Mouse (Mus musculus): ENCODE measurements around the gene Hmg20a. TPM values are rescaled to one million over a fixed set of nuclear protein-coding genes. Genes with fewer than 3 reads are reported as not detected.

Hmg20a gene
- polyA plus RNA-seq, 1 experiment: 62.3 TPM

GRCm38 (mm10) chr9:56486158-56486557, 67.7 kb downstream of the Hmg20a start:
- no peak for DNase-seq
- TF ChIP-seq POLR2A (IDR thresholded peaks at IDR 0.05; ENCODE audit: control insufficient read depth, extremely low read depth, insufficient read depth, low read length, poor library complexity): no peak
- TF ChIP-seq CTCF (IDR thresholded peaks at IDR 0.05; ENCODE audit: borderline replicate concordance, control insufficient read depth, extremely low read depth, insufficient read depth, low read length, poor library complexity): no peak
- H3K27ac ChIP-seq (ENCODE audit: control insufficient read depth, insufficient read depth, low read length): no peak overlapping the region
- H3K36me3 ChIP-seq (ENCODE audit: control insufficient read depth, insufficient read depth, low read length): peaks cover 61% of the 10 kb centered on the region
- 90% methylated on average over 3 of the region's 3 CpGs for WGBS
- H3K4me1 ChIP-seq (replicated peaks; ENCODE audit: control insufficient read depth, insufficient read depth, low read length): no peaks in the 10 kb centered on the region
- H3K4me3 ChIP-seq (ENCODE audit: control insufficient read depth, insufficient read depth, low read length): no peak overlapping the region
- H3K27me3 ChIP-seq (ENCODE audit: control insufficient read depth, insufficient read depth, low read length): no peaks in the 10 kb centered on the region

DNA sequence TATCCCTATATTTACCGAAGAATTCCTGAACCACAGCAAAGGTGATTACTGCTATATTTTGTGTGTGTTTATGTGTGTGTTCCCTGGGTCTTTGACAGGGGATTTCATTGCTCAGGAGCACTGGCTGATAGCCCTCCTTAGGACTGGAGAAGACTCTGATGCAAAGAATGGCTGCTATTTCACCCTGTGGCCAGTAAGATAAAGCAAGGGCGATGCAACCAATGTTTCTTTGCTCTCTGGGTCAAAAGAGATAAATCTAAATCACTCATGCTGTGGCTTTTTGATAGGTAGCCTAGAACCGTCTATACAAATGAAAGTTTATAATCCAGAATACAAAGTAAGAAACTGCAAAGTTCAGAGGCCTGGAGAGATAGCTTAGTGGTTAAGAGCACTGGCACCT, 69.2 kb downstream of the Hmg20a start:
- H3K27ac ChIP-seq (ENCODE audit: control insufficient read depth, insufficient read depth, low read length): no peak overlapping the region
- no peak for DNase-seq
- TF ChIP-seq CTCF (IDR thresholded peaks at IDR 0.05; ENCODE audit: borderline replicate concordance, control insufficient read depth, extremely low read depth, insufficient read depth, low read length, poor library complexity) (no peak), POLR2A (IDR thresholded peaks at IDR 0.05; ENCODE audit: control insufficient read depth, extremely low read depth, insufficient read depth, low read length, poor library complexity) (no peak)
- no peaks in the 10 kb centered on the region for H3K4me1 ChIP-seq (replicated peaks; ENCODE audit: control insufficient read depth, insufficient read depth, low read length)
- H3K27me3 ChIP-seq (ENCODE audit: control insufficient read depth, insufficient read depth, low read length): no peaks in the 10 kb centered on the region
- H3K36me3 ChIP-seq (ENCODE audit: control insufficient read depth, insufficient read depth, low read length): peaks cover 56% of the 10 kb centered on the region
- 100% methylated on average over 3 of the region's 3 CpGs for WGBS
- H3K4me3 ChIP-seq (ENCODE audit: control insufficient read depth, insufficient read depth, low read length): no peak overlapping the region

DNA sequence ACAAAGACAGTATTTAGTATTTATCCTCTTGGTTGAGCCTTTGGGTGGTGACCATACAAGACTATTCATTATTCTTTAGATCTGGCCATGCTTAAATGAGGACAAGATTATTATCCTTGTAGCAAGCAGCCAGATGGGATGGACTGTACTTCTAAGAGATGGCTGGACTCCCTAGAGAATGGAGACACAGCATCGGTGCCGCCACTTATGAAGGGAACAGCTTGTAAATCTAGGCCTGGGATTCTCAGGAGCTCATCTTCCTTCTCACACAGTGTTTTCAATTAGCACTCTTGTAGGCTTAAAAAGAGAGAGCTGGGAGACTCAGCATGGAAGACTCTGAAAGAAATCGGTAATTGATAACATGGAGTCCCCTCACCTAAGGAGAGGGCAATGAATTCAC, 74.0 kb downstream of the Hmg20a start:
- no peak for TF ChIP-seq POLR2A (IDR thresholded peaks at IDR 0.05; ENCODE audit: control insufficient read depth, extremely low read depth, insufficient read depth, low read length, poor library complexity)
- no peak for TF ChIP-seq CTCF (IDR thresholded peaks at IDR 0.05; ENCODE audit: borderline replicate concordance, control insufficient read depth, extremely low read depth, insufficient read depth, low read length, poor library complexity)
- no peak for DNase-seq
- no peaks in the 10 kb centered on the region for H3K4me1 ChIP-seq (replicated peaks; ENCODE audit: control insufficient read depth, insufficient read depth, low read length)
- H3K36me3 ChIP-seq (ENCODE audit: control insufficient read depth, insufficient read depth, low read length): peaks cover 57% of the 10 kb centered on the region
- H3K4me3 ChIP-seq (ENCODE audit: control insufficient read depth, insufficient read depth, low read length): no peak overlapping the region
- H3K27me3 ChIP-seq (ENCODE audit: control insufficient read depth, insufficient read depth, low read length): no peaks in the 10 kb centered on the region
- H3K27ac ChIP-seq (ENCODE audit: control insufficient read depth, insufficient read depth, low read length): no peak overlapping the region
- 99% methylated on average over 3 of the region's 3 CpGs for WGBS

DNA sequence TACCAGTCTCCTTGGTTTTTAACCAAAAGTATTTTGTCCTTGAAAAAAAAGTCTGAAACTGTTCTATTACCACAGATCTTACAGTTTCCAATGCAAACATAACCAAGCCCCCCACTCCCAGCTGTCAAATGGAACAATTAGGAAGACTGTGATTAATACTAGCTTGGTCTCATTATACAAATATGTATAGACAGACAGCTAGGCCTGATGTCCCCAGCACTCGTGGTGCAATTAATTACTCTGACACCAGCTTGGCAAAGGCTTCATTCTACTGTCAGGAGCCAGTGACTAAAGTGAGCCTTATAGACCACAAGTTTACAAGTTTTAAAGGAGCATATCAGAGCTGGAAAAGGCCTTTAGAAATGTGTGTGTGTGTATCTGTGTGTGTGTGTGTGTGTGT, 74.5 kb downstream of the Hmg20a start:
- no peak overlapping the region for H3K4me3 ChIP-seq (ENCODE audit: control insufficient read depth, insufficient read depth, low read length)
- WGBS: 74% methylated on average over 1 of the region's 1 CpGs
- no peaks in the 10 kb centered on the region for H3K27me3 ChIP-seq (ENCODE audit: control insufficient read depth, insufficient read depth, low read length)
- peaks cover 52% of the 10 kb centered on the region for H3K36me3 ChIP-seq (ENCODE audit: control insufficient read depth, insufficient read depth, low read length)
- H3K4me1 ChIP-seq (replicated peaks; ENCODE audit: control insufficient read depth, insufficient read depth, low read length): peaks cover 1% of the 10 kb centered on the region
- DNase-seq: no peak
- TF ChIP-seq CTCF (IDR thresholded peaks at IDR 0.05; ENCODE audit: borderline replicate concordance, control insufficient read depth, extremely low read depth, insufficient read depth, low read length, poor library complexity) (no peak), POLR2A (IDR thresholded peaks at IDR 0.05; ENCODE audit: control insufficient read depth, extremely low read depth, insufficient read depth, low read length, poor library complexity) (no peak)
- no peak overlapping the region for H3K27ac ChIP-seq (ENCODE audit: control insufficient read depth, insufficient read depth, low read length)

DNA sequence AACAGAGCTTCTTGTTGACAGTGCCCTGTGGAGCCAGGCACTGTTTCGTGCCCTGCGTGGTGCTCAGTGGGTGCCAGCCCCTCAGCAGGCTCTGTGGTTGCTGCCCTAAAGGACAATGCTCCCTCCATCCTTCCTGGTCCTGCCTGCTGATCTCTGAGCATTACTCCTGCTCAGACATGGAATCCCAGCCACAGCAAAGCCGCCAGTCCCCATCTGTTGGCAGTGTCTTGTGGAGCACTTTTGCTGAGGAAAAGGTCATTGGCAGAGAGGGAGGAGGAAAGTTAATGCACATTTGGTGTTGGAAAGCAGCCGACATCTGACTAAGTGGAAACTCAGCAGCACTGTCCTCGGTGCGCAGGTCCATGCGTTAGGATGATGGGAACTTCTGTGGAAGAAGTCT, 76.7 kb downstream of the Hmg20a start:
- no peak overlapping the region for H3K27ac ChIP-seq (ENCODE audit: control insufficient read depth, insufficient read depth, low read length)
- H3K4me1 ChIP-seq (replicated peaks; ENCODE audit: control insufficient read depth, insufficient read depth, low read length): peaks cover 8% of the 10 kb centered on the region
- TF ChIP-seq CTCF (IDR thresholded peaks at IDR 0.05; ENCODE audit: borderline replicate concordance, control insufficient read depth, extremely low read depth, insufficient read depth, low read length, poor library complexity) (no peak), POLR2A (IDR thresholded peaks at IDR 0.05; ENCODE audit: control insufficient read depth, extremely low read depth, insufficient read depth, low read length, poor library complexity) (no peak)
- no peak overlapping the region for H3K4me3 ChIP-seq (ENCODE audit: control insufficient read depth, insufficient read depth, low read length)
- 96% methylated on average over 7 of the region's 7 CpGs for WGBS
- no peak for DNase-seq
- H3K27me3 ChIP-seq (ENCODE audit: control insufficient read depth, insufficient read depth, low read length): no peaks in the 10 kb centered on the region
- peaks cover 32% of the 10 kb centered on the region for H3K36me3 ChIP-seq (ENCODE audit: control insufficient read depth, insufficient read depth, low read length)

DNA sequence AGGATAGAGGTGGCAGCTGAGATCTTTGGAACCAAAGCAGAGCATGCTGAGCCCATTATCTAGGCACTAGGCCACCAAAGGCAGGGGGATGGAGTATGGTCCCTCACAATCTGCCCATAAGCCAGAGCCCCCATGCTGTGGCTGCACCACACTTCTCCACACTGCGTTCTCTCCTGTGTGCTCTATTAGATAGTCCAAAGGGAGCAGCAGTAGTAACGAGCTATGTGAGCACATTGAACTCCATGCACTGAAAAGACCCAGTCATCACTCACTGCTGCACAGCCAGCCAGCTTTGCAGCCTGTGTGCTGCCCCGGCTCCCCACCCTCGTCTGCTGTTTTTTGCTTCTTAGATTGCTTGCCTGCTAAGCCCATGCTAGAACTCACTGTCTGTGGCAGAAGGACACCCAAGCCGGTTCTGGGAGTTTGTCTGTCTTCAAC, 77.4 kb downstream of the Hmg20a start:
- no peak overlapping the region for H3K27ac ChIP-seq (ENCODE audit: control insufficient read depth, insufficient read depth, low read length)
- TF ChIP-seq POLR2A (IDR thresholded peaks at IDR 0.05; ENCODE audit: control insufficient read depth, extremely low read depth, insufficient read depth, low read length, poor library complexity) (no peak), CTCF (IDR thresholded peaks at IDR 0.05; ENCODE audit: borderline replicate concordance, control insufficient read depth, extremely low read depth, insufficient read depth, low read length, poor library complexity) (no peak)
- no peak overlapping the region for H3K4me3 ChIP-seq (ENCODE audit: control insufficient read depth, insufficient read depth, low read length)
- 70% methylated on average over 5 of the region's 5 CpGs for WGBS
- H3K4me1 ChIP-seq (replicated peaks; ENCODE audit: control insufficient read depth, insufficient read depth, low read length): peaks cover 8% of the 10 kb centered on the region
- no peaks in the 10 kb centered on the region for H3K27me3 ChIP-seq (ENCODE audit: control insufficient read depth, insufficient read depth, low read length)
- no peak for DNase-seq
- peaks cover 25% of the 10 kb centered on the region for H3K36me3 ChIP-seq (ENCODE audit: control insufficient read depth, insufficient read depth, low read length)

GRCm38 (mm10) chr9:56496567-56496966, 78.2 kb downstream of the Hmg20a start:
- DNase-seq: no peak
- WGBS: 96% methylated on average over 5 of the region's 5 CpGs
- no peak overlapping the region for H3K4me3 ChIP-seq (ENCODE audit: control insufficient read depth, insufficient read depth, low read length)

More at GRCm38 (mm10) chr9:56496567-56496966, 78.2 kb downstream of the Hmg20a start:
- Histone ChIP-seq H3K36me3 (ENCODE audit: control insufficient read depth, insufficient read depth, low read length) (peaks cover 20% of the 10 kb centered on the region), H3K27ac (ENCODE audit: control insufficient read depth, insufficient read depth, low read length) (no peak overlapping the region), H3K4me1 (replicated peaks; ENCODE audit: control insufficient read depth, insufficient read depth, low read length) (peaks cover 8% of the 10 kb centered on the region), H3K27me3 (ENCODE audit: control insufficient read depth, insufficient read depth, low read length) (no peaks in the 10 kb centered on the region)
- no peak for TF ChIP-seq POLR2A (IDR thresholded peaks at IDR 0.05; ENCODE audit: control insufficient read depth, extremely low read depth, insufficient read depth, low read length, poor library complexity)
- TF ChIP-seq CTCF (IDR thresholded peaks at IDR 0.05; ENCODE audit: borderline replicate concordance, control insufficient read depth, extremely low read depth, insufficient read depth, low read length, poor library complexity): no peak

Data from thymus, adult 2 months (tissue).